Mouse (Mus musculus) adrenal gland (tissue): ENCODE measurements around the gene Tm9sf1.

Source experiments
- intact Hi-C: fragments of 180-260 bp; cut with DNase I; formaldehyde crosslinking; loops from one replicate; pipeline ENCODE4 v1.15.1; 2025
- long read RNA-seq, 2 experiments: library from polyadenylated mRNA; unstranded; transcript quantifications; one replicate each; pipeline ENCODE4 v2.0.0; 2020; ENCODE audit warnings: borderline replicate concordance in 1 of 2; ENCODE audit not compliant: insufficient replicate concordance in 1 of 2

Tm9sf1 gene
- long read RNA-seq, experiment 1, transcript Tm9sf1-201 (5 exons, 2,382 nt) = major isoform, 17 of 30 reads
- long read RNA-seq, experiment 1, partial matches to known transcripts = 3 of 30 reads
- long read RNA-seq, experiment 1, other reads (novel, unspliced or antisense) = 5 of 30 reads
- long read RNA-seq, experiment 2, transcript Tm9sf1-201 (5 exons, 2,382 nt) = major isoform, 14 of 30 reads
- long read RNA-seq, experiment 2, partial matches to known transcripts = 4 of 30 reads
- long read RNA-seq, experiment 2, other reads (novel, unspliced or antisense) = 6 of 30 reads

GRCm38 (mm10) chr14:55643060-55643907, at the start of gene Tm9sf1:
Tm9sf1 (minus strand) TSS chr14:55643806.
- intact Hi-C loops = no loop called here

DNA sequence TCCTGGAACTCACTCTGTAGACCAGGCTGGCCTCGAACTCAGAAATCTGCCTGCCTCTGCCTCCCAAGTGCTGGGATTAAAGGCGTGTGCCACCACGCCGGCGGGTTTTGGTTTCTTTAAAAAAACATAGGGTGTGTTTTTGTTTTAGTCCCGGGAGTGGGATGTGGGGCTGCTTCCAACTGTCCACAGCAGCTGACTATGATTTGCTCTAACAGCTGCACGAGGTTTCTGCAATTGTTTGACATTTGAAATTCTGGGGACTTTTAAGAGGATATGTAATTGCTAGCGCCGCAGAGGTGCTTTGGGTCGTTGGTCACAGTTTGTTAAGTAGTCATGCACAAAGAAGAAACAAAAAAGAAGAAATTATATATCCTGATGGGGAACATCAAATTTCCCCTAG, 45.8 kb upstream of the Tm9sf1 start:
- intact Hi-C loops = no loop called here

- intact Hi-C loops = no loop called here
These were observed 38.5 kb upstream of the Tm9sf1 start for GRCm38 (mm10) chr14:55682118-55682493.

- intact Hi-C loops = no loop called here
These were observed 37.8 kb upstream of the Tm9sf1 start, which contains the start of gene Tinf2 for GRCm38 (mm10) chr14:55681160-55682117. Tinf2 (minus strand) TSS chr14:55681820.

- intact Hi-C loops = no loop called here
These were observed 34.0 kb upstream of the Tm9sf1 start for GRCm38 (mm10) chr14:55677615-55678014.

DNA sequence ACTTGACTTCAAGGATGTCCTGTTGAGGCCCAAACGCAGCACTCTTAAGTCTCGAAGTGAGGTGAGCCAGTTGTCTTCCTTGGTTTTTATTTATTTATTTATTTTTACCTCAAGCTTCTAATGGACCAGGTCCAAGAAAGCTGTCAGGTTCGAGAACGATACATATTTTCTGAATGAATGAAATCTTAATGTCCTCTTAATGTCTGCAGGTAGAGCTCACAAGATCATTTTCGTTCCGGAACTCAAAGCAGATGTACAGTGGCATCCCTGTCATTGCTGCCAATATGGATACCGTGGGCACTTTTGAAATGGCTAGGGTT, 29.1 kb upstream of the Tm9sf1 start:
- intact Hi-C loops = loop anchor here (5.0 kb wide), 1 partner anchor 35 kb away; the partner anchor contains the start of genes Gm49378 and Ipo4

- intact Hi-C loops = loop anchor here (5.0 kb wide), 1 partner anchor 35 kb away; the partner anchor contains the start of genes Gm49378 and Ipo4
These were observed 28.5 kb upstream of the Tm9sf1 start, which contains the start of the genes Gmpr2 and Nedd8 for GRCm38 (mm10) chr14:55671833-55672740. Gmpr2 (plus strand) TSS chr14:55671941. Nedd8 (minus strand) TSS chr14:55672124.

GRCm38 (mm10) chr14:55671486-55671832, 27.9 kb upstream of the Tm9sf1 start:
- intact Hi-C loops = loop anchor here (5.0 kb wide), 1 partner anchor 34 kb away; the partner anchor contains the start of genes Gm49378 and Ipo4

GRCm38 (mm10) chr14:55660636-55661035, 17.0 kb upstream of the Tm9sf1 start:
- intact Hi-C loops = no loop called here

DNA sequence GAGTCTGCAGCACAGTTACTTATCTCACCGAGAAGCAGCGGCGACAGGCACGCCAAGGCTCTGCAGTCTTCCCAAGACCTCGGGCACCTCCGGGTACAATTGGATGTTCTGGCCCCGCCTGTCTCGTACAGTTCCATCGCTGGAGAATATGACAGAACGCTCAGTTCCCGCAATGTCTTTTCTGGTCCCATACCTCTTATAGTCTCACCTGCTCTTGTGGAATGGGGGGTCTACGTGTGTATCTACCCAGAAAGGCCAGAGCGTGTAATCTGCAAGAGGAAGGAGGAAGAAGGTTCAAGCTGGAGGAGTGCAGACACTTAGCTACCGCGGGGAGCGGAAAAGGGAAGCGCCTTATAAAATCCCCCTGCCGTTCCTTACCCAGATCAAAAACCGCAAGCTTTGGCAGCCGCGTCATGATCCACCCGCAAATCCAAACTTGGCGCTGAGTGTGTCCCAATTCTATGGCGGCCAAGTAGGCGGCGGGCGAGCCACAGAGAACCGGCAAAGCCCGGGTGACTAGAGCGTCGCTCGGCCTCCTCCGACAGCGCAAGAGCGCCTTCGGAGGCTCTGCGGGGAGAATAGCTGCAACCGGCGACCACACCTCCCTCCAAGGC, 16.5 kb upstream of the Tm9sf1 start, which contains the start of gene Mdp1:
Gene Mdp1 (minus strand): TSS at position 549 of the 614 bp plus-strand sequence.
- intact Hi-C loops = no loop called here

GRCm38 (mm10) chr14:55658011-55658410, 14.4 kb upstream of the Tm9sf1 start:
- intact Hi-C loops = no loop called here

GRCm38 (mm10) chr14:55656935-55657334, 13.3 kb upstream of the Tm9sf1 start:
- intact Hi-C loops = no loop called here

GRCm38 (mm10) chr14:55651528-55651927, 7.9 kb upstream of the Tm9sf1 start:
- intact Hi-C loops = no loop called here

- intact Hi-C loops = no loop called here
These were observed 6.3 kb upstream of the Tm9sf1 start, which contains the start of gene Tssk4 for GRCm38 (mm10) chr14:55649884-55650283. Tssk4 (plus strand) TSS chr14:55650184.

GRCm38 (mm10) chr14:55644261-55644888, 769 bp upstream of the Tm9sf1 start:
- intact Hi-C loops = no loop called here

GRCm38 (mm10) chr14:55642679-55643059, 937 bp downstream of the Tm9sf1 start:
- intact Hi-C loops = no loop called here

DNA sequence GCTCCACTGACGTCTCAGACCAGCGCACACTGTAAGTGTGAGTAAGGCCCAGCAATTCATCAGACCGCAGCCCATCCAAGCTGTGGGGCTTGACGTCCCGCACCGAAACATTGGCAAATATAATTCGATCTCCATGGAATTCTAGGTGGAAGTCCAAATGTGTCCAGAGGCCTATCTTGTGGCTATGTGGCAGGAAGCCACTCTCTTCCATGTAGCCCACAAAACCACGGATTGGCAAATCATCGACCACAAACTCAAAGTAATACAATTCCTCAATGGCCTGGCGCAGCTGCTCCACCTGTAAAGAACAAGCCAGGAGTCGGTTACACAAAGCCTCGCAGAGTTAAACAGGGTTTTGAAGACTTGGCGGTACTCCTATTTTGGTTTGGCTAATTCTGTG, 2.3 kb downstream of the Tm9sf1 start:
- intact Hi-C loops = no loop called here

- intact Hi-C loops = no loop called here
These were observed 2.8 kb downstream of the Tm9sf1 start for GRCm38 (mm10) chr14:55640816-55641215.

GRCm38 (mm10) chr14:55637795-55638194, 5.8 kb downstream of the Tm9sf1 start, which contains the start of gene Gm49378:
Gm49378 (minus strand) TSS chr14:55637895.
- intact Hi-C loops = loop anchor here (5.0 kb wide), 1 partner anchor 35 kb away; the partner anchor contains the start of genes Gmpr2 and Nedd8
